Mouse (Mus musculus) CD4-positive helper T cell, adult 2 months (primary cell): Measurements from ENCODE around the gene Srsx.
"Not testable (repeated sequence)": the region's sequence is repeated elsewhere in the genome, so short reads cannot be mapped to it uniquely, and the experiment has no call there.

Source experiments
- DNase-seq: peaks from one replicate; pipeline ENCODE4 v3.0.0-alpha.2; 2012; ENCODE audit warnings: low read depth, missing footprints, low spot score

Srsx gene

DNA sequence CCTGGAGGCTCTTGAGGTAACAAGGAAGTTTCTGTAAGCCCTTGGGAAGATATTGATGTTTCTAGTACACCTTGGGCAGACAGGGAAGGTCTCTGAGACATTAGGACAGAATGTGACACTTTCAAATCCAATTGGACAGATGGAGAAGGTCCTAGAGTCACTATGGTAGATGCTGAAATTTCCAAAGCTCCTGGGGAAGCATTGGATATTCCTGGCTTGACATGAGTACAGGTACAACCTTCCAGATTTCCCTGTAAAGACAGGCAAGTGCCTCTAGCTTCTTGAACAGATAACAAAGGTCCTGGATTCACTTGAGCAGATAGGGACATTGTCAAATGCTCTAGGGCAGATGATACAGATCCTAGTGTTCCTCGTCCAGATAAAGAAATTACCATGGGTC, at the start of gene Srsx:
Srsx (minus strand) TSS at position 101 of the 400 bp plus-strand sequence.
- DNase-seq = not testable (repeated sequence)

DNA sequence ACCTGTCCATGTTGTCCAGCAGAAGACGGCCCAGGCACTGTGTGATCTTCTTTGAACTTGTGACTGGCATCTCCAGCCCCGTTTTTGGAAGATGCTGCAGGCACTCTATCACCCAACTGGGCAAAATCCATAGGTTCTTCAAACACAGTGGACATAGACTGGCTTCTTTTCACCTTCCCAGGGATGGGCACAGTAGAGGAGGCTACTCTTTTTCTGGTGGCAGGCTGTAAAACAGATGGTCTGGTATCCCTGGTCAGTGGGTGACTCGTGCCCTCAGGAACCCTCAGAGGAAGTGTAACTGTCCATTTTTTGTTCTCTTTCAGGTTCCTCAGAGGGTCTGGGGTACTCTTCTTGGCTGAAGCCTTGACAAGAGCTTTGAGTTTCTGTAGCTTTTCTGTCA, 24.5 kb upstream of the Srsx start, which contains the start of gene Gm17577:
Gm17577 (minus strand) TSS at position 101 of the 400 bp plus-strand sequence.
- DNase-seq = not testable (repeated sequence)
